Mouse (Mus musculus): Measurements from ENCODE around the gene Mettl4.

- TF ChIP-seq TAL1 (IDR thresholded peaks at IDR 0.05; ENCODE audit: low read length) (no peak), GATA1 (IDR thresholded peaks at IDR 0.05; ENCODE audit: low read length) (no peak)
Measured at GRCm38 (mm10) chr17:94726750-94727149, 23.1 kb downstream of the Mettl4 start.

Measured in erythroblast, embryonic 14.5 days (primary cell).